Mouse (Mus musculus): Measurements from ENCODE around the gene Rbm12.

Rbm12 gene

DNA sequence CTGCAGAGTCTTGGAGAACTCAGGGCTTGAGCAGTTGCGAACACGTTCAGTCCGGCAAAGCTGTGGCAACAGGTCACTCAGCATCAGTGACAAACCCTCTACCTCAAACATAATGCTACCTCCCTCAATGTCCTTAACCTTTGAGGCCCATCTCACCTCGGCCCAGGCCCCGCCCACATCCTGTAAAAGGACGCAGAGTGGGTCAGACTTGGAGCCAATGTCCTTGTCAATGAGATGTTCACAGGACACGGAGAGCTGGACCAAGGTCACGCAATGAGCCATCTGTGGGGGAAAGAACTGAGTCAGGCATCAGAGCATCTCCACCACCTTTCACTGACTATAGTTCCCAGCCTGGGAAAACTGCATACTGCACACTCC, 32.6 kb downstream of the Rbm12 start:
- DNase-seq = no peak

DNA sequence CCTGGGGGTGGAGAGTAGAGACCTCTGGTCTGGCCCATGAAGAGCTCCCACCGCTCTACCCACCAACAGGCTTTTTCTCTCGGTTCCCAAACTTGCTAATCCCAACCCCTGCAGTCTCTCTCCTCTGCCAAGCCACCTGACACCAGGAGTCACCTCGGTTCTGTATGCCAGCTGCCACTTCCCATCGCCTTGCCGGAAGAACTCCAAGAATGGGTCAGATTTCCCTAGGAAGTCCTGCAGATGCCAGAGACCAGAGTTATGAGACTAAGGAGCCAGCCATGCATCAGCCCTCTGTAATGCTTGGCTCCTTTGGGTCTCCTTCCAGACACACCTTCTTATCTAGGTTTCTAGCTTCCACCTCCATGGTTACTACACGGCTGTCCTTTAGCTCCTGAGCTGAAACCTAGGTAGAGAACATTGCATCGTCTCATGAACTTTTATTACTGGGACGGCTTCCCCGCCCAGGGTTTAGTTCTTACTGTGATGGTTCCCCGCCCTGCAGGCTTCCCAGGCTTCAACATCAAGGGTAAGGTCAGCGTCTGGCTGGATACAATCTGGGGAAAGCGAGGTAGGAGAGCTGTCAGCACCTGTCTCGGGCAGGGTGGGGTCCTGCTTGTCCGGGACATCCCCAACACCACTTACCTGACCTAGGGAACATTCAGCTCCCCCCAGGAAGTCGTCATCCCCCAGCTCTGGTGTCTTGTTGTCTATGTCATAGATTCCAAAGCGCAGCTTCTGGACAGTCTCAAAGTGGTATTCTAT, 33.2 kb downstream of the Rbm12 start:
- DNase-seq = no peak

DNA sequence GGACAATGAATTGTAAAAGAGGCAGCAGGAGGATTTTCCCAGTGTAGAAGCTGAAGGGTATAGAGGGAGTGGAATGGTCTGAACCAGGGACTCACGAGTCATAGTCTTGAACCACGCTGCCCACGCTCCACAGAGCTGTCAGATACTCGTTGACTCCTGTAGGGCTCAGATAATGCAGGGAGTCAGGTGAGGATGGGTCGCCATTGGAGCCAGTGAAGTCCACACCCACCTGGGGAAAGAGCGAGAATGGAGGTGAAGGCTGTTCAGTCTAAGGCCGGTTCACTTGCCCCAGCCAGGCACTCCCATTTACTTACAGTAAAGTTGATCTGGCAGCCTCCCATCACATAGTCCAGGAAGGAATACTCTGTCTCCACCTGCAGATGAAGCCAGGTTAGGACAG, 34.3 kb downstream of the Rbm12 start:
- DNase-seq = no peak

DNA sequence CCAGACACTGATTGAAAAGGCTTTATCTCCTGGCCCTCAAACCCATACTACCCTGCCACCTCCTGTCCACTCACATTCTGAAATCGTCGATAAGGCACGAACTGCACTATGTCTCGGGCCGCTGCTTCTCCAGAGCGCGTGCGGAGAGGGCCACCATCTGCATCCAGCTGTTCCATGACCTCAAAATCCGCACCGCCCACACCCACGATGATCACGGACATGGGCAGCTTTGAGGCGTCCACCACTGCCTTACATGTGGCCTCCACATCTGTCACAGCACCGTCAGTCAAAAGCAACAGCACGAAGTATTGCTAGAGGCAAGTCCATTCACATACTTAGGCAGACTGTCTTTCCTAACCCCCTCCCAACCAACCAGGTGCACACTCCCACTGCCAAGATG, 38.1 kb downstream of the Rbm12 start:
- no peak for DNase-seq

DNA sequence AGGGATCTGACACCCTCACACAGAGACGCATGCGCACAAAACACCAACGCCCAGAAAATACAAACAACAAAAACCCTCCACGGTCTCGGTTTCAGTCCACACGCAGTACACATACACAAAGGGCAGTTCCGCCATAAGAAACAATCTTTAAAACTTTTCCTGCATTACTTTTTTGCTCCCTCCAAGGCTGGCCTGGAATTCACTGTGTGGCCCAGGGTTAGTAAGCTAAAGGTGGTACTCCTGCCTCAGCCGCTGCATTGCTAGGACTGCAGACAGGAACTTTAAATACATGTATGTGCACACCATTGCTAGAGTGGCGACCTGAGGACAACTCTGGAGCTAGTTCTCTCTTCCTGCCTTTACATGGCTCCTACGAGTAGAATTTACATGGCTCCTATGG, 40.5 kb downstream of the Rbm12 start:
- DNase-seq = no peak

DNA sequence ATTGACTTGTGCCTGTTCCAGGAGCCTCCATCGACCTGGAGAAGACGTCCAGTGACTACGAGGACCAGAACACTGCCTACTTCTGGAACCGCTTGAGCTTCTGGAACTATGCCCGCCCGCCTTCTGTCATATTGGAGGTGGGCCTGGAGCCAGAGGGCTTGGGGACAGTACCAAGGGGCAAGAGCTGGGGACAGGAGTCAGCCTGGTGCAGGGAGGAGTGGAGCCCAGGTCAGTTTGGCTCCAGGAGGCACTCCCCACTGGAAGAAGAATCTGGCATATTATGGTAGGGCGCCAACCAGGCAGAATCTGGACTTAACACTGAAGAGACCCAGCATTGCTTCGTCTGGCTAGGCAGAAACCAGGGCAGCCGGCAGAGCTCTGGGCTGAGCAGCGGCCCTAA, 43.9 kb downstream of the Rbm12 start:
- DNase-seq = peak; percentile 80

DNA sequence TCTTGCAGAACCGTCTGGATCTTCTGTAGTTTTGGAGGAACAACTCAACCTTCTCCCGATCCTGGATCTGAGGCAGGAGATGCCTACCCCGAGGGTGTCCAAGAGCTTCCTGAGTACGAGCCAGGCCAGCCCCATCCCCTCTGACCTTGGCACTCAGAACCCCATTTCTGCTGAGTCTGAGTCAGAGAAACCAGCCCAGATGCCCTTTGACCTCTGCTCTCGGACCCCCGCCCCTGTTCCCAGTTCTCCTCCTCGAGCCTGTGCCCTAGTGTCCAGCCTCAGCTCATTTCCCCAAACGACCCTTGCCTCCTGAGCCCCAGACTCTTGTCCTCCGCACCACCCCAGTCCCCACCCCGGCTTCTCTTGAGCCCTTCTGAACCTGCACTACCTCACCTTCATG, 45.7 kb downstream of the Rbm12 start:
- DNase-seq = no peak

DNA sequence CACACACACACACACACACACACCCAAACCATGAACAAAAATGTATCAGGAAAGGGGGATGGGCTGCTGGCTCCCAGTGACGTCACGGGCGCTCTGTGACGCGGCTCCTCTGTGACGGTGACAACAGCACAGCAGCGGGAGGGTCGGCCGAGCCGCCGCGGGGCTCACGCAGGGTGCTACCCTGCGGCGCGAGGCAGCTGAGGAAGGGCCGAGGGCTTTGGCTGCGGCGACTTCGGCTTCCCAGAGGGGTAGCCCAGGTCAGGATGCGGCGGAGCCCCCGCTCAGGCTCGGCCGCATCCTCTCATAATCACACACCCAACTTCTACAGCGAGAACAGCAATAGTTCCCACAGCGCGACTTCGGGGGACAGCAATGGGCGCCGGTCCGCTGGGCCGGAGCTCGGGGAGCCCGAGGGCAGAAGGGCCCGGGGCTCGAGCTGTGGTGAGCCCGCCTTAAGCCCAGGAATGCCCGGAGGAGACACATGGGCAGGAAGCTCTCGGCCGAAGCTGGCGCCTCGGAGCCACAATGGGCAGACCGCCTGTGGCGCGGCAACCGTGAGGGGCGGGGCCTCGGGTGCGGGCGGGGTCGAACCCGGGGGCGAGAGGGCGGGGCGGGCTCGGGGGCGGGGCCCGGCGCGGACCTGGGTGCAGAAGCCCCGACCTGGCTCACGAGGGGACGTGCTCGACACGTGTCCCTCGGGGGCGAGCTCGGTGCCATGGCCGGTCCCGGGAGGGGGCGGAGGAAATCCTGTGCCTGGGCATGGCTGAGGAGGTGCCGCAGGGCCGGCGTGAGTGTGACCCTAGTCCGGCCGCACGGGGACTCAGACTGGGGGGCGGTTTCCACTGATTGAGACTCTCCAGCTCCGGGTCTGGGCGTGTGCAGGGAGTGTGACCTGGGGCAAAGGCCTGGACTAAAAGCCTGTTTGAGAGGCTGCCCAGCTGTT, 46.4 kb downstream of the Rbm12 start, which contains the start of gene Spag4:
Gene Spag4, plus strand, starts transcription at position 77 of the 943 bp plus-strand sequence.
- peak; percentile 62 for DNase-seq

DNA sequence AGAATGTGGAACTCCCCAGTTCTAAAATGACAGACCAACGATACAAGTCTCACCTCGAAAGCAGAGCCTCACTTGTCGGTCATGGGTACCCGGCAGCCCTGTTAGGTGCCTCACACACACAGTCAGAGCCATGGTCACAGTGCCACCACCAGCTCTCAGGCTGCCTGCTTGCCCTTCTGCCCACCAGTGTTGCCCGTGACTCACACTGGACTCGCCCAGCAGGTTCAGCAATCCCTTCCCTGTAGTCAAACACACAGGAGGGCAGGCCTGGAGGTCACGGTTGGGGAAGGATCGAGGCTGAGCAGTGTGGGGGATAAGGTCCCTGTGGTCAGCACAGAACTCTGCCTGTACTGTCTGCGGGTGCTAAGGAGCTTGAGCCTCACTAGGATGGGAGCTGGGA, 59.0 kb downstream of the Rbm12 start, which contains the start of gene Fer1l4:
Gene Fer1l4, minus strand, starts transcription at position 132 of the 400 bp plus-strand sequence.
- DNase-seq = no peak

DNA sequence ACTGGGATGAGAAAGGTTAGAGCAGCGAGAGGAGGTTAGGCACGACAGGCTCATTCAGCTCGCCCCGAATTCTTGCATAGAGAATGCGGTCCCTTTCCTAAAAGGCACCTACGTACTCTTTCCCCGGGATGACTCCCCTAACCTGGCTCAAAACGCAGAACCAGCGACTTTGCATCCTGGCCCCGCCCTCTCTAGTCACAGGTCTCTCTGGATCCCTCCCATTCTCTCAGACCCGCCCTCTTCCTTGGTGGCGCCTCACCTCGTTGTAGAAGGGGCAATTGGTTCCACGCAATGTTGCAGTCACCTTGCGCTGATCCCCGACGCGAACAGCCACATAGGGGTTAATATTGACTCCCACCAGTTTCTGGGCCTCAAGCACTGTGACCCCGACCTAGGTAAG, 63.8 kb downstream of the Rbm12 start:
- no peak for DNase-seq

DNA sequence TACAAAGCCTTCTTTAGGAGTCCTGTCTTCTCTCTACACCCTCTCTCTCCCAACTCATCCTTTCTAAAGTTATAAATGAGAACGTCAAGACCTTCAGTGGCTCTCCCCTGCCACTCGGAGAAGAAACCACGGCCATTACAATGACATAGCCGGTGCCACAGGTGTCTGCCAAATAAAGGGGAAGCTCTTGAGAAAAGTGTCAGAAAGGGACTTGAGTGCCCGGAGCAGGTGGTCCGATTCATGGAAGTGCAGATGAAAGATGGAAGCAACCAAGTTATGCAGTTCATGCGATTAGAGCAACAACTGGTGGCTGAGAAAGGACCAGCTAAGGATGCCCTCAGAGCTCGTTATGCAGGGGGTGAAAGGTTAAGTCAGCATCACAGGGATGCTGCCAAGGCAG, 68.9 kb downstream of the Rbm12 start:
- no peak for DNase-seq
